Mouse (Mus musculus): Measurements from ENCODE around the gene Wwc1.
"Not testable (repeated sequence)": the region's sequence is repeated elsewhere in the genome, so short reads cannot be mapped to it uniquely, and the experiment has no call there.

Wwc1 gene

GRCm38 (mm10) chr11:35893454-35893853, 86.9 kb downstream of the Wwc1 start:
- in situ Hi-C loops (cut with MboI; ENCODE audit: unreplicated experiment in 2 of 2): no loop called here

- in situ Hi-C loops (cut with MboI; ENCODE audit: unreplicated experiment in 2 of 2): no loop called here
Observed at GRCm38 (mm10) chr11:35893018-35893421, 87.3 kb downstream of the Wwc1 start.

GRCm38 (mm10) chr11:35892293-35892692, 88.0 kb downstream of the Wwc1 start:
- in situ Hi-C loops (cut with MboI; ENCODE audit: unreplicated experiment in 2 of 2): no loop called here

GRCm38 (mm10) chr11:35888790-35889189, 91.5 kb downstream of the Wwc1 start:
- in situ Hi-C loops (cut with MboI; ENCODE audit: unreplicated experiment in 2 of 2): no loop called here

- in situ Hi-C loops (cut with MboI; ENCODE audit: unreplicated experiment in 2 of 2): no loop called here
Observed at GRCm38 (mm10) chr11:35882777-35883176, 97.5 kb downstream of the Wwc1 start.

- in situ Hi-C loops (cut with MboI; ENCODE audit: unreplicated experiment in 2 of 2): no loop called here
Observed at GRCm38 (mm10) chr11:35878559-35878897, 101.8 kb downstream of the Wwc1 start.

- in situ Hi-C loops (cut with MboI; ENCODE audit: unreplicated experiment in 2 of 2): no loop called here
Observed at GRCm38 (mm10) chr11:35877651-35878558, 102.4 kb downstream of the Wwc1 start.

- in situ Hi-C loops (cut with MboI; ENCODE audit: unreplicated experiment in 2 of 2): no loop called here
Observed at GRCm38 (mm10) chr11:35873624-35874244, 106.6 kb downstream of the Wwc1 start.

GRCm38 (mm10) chr11:35870961-35871360, 109.4 kb downstream of the Wwc1 start:
- in situ Hi-C loops (cut with MboI; ENCODE audit: unreplicated experiment in 2 of 2): no loop called here

GRCm38 (mm10) chr11:35866140-35866539, 114.2 kb downstream of the Wwc1 start:
- in situ Hi-C loops (cut with MboI; ENCODE audit: unreplicated experiment in 2 of 2): no loop called here

- in situ Hi-C loops (cut with MboI; ENCODE audit: unreplicated experiment in 2 of 2): no loop called here
Observed at GRCm38 (mm10) chr11:35864981-35865604, 115.2 kb downstream of the Wwc1 start.

GRCm38 (mm10) chr11:35863653-35864052, 116.7 kb downstream of the Wwc1 start:
- in situ Hi-C loops (cut with MboI; ENCODE audit: unreplicated experiment in 2 of 2): no loop called here

GRCm38 (mm10) chr11:35857395-35858067, 122.8 kb downstream of the Wwc1 start:
- in situ Hi-C loops (cut with MboI; ENCODE audit: unreplicated experiment in 2 of 2): loop anchor here in 1 of 2 experiments (10.0 kb wide), 1 partner anchor 1013 kb away; no protein-coding TSS in a partner anchor

- in situ Hi-C loops (cut with MboI; ENCODE audit: unreplicated experiment in 2 of 2): loop anchor here in 1 of 2 experiments (10.0 kb wide), 1 partner anchor 1012 kb away; no protein-coding TSS in a partner anchor
Observed at GRCm38 (mm10) chr11:35856359-35857040, 123.8 kb downstream of the Wwc1 start.

GRCm38 (mm10) chr11:35855567-35855966, 124.8 kb downstream of the Wwc1 start:
- in situ Hi-C loops (cut with MboI; ENCODE audit: unreplicated experiment in 2 of 2): loop anchor here in 1 of 2 experiments (10.0 kb wide), 1 partner anchor 1011 kb away; no protein-coding TSS in a partner anchor

GRCm38 (mm10) chr11:35854941-35855340, 125.4 kb downstream of the Wwc1 start:
- in situ Hi-C loops (cut with MboI; ENCODE audit: unreplicated experiment in 2 of 2): loop anchor here (5.0 to 10.0 kb wide), 2 partner anchors 147 to 1010 kb away; no protein-coding TSS in a partner anchor

- in situ Hi-C loops (cut with MboI; ENCODE audit: unreplicated experiment in 2 of 2): loop anchor here (5.0 to 10.0 kb wide), 2 partner anchors 149 to 1009 kb away; no protein-coding TSS in a partner anchor
Observed at GRCm38 (mm10) chr11:35853651-35854050, 126.7 kb downstream of the Wwc1 start.

GRCm38 (mm10) chr11:35852731-35853130, 127.6 kb downstream of the Wwc1 start:
- in situ Hi-C loops (cut with MboI; ENCODE audit: unreplicated experiment in 2 of 2): loop anchor here (5.0 to 10.0 kb wide), 2 partner anchors 150 to 1008 kb away; no protein-coding TSS in a partner anchor

GRCm38 (mm10) chr11:35844299-35844698, 136.0 kb downstream of the Wwc1 start:
- in situ Hi-C loops (cut with MboI; ENCODE audit: unreplicated experiment in 2 of 2): no loop called here

GRCm38 (mm10) chr11:35842560-35842959, 137.8 kb downstream of the Wwc1 start:
- in situ Hi-C loops (cut with MboI; ENCODE audit: unreplicated experiment in 2 of 2): not testable (repeated sequence)
